Comparison of ENCODE assay signal across 13 mouse cellular contexts in genomic region chr17:63842226-63842625, GRCm38 (mm10). TPM values are rescaled to one million over a fixed set of nuclear protein-coding genes. Genes with fewer than 3 reads are reported as not detected.
"Had no signal": no experiment of that assay in that cellular context is flagged by ENCODE, and none has a peak within 500 bp of the region (broad histone marks: within the 10 kb centered on the region; RNA-seq: fewer than 3 reads in every experiment).

No protein-coding gene starts in this region.

- DNase-seq: right cerebral cortex, adult 18-20 months; right cerebral cortex, postnatal 14 days; right cerebral cortex, postnatal 25 days; right cerebral cortex, postnatal 4 days; spleen, adult 18-20 months; thymus, adult 18-20 months; thymus, adult 2 months; thymus, postnatal 14 days; thymus, postnatal 25 days; thymus, postnatal 36 days; thymus, postnatal 4 days had no signal

RNA-seq across cellular contexts. Expression of gene A930002H24Rik, which starts 21.4 kb away (rescaled TPM):
- total RNA-seq: neutrophil, adult 5-6 weeks had no signal
- polyA plus RNA-seq: small intestine, adult 2 months; thymus, adult 2 months had no signal
